Mouse (Mus musculus): ENCODE results near the gene Armh1.
"Not testable (repeated sequence)": the region's sequence is repeated elsewhere in the genome, so short reads cannot be mapped to it uniquely, and the experiment has no call there.

The Armh1 gene

DNA sequence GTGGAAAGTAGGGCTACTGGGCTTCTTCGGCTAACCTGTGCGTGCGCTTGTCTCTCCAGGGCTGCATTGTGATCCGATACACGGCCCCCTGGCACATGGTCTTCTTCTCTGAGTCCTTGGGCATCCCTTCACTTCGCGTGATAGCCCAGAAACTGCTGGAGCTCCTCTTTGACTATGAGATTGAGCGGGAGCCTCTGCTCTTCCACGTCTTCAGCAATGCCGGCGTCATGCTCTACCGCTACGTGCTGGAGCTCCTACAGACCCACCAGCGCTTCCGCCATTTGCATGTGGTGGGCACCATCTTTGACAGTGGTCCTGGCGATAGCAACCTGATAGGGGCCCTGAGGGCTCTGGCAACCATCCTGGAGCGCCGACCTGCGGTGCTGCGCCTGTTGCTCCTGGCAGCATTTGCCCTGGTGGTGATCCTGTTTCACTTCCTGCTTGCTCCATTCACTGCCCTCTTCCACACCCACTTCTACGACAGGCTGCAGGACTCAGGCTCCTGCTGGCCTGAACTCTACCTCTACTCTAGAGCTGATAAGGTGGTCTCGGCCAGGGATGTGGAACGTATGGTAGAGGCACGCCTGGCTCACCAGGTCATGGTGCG, 16.0 kb upstream of the Armh1 start:
- DNase-seq (ENCODE audit: low read depth, low spot score), result no peak

DNA sequence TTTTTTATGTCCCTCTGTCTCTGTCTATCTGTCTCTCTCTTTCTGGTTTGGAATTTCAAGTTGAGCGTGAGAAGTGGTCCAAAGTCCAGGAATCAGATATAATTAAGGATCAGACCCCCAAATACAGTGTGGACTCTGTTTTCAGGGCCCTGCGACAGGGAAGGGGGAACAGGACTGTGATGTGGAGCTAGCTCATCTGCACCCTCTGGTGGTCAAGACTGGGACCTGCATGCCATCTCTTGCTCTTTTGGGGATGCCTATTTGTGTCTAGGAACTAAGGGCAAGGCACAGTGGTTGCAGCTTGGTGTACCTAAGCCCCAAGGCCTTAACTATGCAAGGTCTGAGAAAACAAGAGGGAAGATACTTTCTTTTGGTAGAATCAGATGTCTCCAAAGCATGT, 15.4 kb upstream of the Armh1 start:
- DNase-seq (ENCODE audit: low read depth, low spot score), result peak; percentile 85

DNA sequence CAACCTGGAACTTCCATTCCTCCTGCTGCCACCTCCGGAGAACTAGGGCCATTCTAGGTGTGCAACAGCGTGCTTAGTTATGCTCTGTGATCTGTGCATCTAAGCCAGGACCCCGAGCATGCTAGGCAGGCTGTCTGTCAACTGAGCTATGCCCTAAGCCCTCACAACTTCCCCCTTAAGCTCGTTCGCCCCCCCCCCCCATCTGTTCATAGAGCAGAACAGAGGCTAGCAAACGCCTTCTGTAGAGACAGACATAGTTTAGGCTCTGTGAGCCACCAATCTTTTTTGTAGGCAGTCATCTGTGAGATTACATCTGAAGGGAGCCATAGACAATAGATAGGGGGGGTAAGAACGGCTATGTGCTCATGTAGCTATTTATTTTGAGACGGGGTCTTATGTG, 11.1 kb upstream of the Armh1 start:
- no peak for DNase-seq (ENCODE audit: low read depth, low spot score)

DNA sequence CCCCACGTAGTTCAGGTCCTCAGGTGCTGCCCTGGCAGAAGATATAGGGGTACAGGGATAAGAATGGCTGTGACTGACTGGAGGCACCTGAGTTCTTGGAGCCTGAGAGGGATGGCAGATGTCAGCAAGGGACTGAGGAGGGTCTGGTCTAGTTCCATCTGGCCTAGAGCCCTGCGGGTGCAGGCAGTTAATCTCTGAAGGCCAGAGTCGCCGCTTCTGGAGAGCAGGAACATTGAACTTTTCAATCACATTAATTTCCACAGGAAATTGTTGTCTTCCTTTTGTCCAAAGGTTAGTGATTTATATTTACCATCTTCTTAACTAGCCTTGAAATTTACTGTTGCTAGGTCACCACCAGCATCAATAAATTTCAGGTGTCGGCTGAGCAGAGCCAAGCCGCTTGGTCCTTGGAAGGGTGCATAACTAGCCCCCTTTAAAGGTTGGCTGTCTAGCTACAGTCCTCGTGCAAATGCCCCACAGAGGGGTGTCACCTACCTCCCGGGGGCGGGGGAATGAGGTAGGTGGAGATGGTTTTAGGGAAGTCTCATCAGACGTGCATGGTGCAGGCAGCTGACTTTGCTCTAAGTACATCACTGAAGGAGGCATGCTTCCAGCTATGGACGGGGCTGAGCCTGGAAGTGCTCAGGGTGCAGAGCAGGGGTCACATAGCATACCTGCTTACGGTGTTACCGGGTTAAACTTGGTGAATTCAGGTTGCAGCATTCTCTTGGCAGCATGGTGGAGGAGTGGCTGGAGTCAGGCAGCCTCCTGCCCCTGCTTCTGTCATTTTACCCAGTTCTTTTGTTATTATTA, 10.4 kb upstream of the Armh1 start:
- DNase-seq (ENCODE audit: low read depth, low spot score), result no peak

DNA sequence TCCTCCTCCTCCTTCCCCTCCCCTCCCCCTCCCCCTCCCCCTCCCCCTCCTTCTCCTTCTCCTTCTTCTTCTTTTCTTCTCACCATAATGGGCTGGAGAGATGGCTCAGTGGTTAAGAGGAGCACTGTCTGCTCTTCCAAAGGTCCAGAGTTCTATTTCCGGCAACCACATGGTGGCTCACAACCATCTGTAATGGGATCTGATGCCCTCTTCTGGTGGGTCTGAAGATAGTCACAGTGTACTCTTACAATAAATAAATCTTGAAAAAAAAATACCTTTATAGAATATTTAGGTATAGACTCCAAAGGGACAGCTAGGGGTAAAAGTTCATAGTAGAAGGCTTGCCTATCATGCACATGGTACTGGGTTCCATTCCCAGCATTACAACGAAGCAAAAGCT, 9.3 kb upstream of the Armh1 start:
- no peak for DNase-seq (ENCODE audit: low read depth, low spot score)

DNA sequence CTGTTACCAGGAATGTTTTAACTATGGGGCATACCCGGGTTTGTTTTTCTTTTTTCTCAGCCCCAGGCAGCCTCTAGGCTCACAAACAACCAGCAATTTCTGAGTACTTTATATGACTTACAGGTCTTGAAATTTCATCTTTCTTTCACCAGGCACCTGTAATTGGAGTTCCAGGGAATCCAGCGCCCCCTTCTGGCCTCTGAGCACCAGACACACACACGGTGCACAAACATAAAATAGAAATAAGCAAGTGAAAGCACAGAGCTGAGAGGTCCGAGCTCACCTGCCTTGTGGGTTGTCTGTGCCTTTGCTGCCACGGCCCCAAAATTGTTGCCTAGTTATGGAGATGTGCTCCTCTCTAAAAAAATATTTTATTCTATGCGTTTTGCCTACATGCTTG, 8.0 kb upstream of the Armh1 start:
- DNase-seq (ENCODE audit: low read depth, low spot score), result not testable (repeated sequence)

DNA sequence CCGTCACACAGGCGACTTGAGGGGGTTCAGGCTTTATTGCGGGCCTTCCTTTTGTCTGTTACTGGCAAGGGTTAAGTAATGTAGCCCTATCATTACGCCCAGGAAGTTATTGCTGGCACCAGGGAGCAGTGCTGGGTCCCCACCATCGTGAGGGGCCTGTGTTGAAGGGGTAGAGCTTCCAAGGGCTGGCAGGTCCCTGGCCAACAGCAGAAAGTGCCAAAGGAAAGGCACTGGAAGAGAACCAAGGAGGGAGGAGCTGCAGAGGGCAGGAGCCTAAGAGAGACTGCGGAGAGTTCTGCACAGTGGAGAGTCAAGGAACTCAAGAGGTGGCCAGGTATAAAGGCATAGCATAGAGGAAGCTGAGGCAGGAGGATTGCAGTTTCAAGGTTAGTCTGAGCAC, 2.7 kb upstream of the Armh1 start:
- DNase-seq (ENCODE audit: low read depth, low spot score), result no peak

DNA sequence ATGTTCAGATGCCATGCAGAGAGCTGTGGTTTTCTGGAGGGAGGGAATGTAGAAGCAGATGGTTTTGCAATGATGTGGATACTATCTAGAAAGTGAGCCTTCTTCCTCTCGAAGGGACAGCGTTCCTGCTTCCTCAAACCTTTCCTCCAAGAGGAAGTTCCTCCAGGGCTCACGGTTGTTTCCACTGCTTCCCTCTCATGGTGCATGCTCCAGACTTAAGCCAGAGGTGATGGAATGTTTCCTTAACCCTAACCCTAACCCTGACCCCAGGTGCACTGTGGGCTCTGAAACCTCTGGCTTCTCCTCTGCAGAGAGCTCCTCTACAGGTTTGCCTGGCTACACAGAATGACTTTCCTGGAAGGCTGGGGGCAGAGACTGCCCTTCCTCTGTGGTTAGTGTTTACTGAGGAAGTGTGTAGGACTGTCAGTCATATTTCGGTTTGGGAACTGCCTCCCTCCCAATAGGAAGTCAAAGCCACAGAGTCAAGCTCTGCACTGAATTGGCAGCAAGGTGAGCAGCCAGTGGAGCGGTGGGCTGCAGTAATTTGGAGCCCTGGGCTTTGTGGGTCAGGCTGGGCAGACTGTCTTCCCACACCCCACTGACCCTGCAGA, 2.2 kb upstream of the Armh1 start:
- DNase-seq (ENCODE audit: low read depth, low spot score), result no peak

DNA sequence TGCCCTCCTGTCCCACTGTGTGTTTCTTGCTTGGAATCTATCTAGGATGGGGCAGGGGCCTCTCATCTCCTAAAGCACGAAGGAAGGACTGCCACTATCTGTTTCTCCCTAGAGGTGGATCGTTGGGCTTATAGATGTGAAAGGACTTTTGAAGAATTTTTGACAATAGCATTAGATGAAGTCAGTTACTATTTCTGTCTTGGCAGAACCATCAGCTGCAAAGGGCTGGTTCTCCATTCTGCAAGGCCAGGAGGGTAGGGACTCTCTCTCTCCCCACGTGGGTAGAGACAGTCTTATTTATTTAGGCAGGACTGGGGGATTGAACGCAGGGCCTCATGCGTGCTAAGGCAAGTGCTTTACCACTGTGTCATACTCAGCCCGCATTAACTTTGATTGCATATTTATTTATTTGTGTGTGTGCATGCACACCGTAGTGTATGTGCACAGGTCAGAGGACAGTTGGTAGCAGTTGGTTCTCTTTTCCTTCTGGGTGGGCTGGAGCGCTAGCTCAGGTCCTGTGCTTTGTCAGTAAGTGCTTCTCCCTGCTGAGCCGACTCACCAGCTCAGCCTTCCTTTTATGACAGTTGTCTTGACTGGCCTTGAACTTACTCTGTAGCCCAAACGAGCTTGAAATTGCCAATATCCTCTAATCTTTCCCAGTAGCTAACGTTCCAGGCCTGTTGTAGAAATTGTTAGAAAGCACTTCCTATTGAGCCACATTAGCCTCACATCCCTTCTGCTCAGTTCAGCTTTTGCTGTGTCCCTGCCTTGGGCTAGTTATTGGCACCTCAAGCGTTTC, 1.5 kb upstream of the Armh1 start:
- no peak for DNase-seq (ENCODE audit: low read depth, low spot score)

DNA sequence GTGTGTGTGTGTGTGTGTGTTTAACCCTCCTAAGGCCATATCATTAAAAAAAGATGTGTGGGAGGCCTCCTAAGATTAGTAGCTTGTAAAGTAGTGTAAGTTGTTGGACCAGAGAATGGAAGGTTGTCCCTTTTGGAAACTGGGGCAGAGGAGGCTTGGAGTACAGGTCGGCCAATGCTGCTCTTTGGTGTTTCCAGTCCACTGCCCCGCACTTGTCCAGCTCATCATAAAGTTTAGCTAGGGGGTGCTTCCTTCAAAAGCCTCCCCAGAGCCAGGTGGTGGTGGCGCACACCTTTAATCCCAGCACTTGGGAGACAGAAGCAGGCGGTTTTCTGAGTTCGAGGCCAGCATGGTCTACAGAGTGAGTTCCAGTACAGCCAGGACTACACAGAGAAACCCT, 830 bp upstream of the Armh1 start:
- no peak for DNase-seq (ENCODE audit: low read depth, low spot score)

DNA sequence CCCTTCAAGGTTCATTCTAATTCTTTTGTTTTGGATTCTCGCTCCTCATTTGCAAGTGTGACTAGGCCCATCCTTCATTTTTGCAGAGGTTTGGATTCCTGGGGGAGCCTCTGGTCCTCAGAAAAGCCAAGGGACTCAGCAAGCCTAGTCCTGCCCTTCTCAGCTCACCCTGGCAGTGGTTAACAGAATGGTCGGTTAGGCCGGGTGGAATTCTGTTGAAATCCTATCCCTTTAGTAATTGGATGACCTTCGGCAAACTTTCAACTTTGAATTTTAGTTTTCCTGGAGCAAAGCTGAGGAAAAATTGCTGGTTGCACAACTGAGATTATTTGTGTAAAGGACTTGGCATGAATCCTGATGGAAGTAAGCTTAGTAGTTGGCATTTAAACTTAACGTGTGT, 426 bp upstream of the Armh1 start:
- DNase-seq (ENCODE audit: low read depth, low spot score), result no peak

DNA sequence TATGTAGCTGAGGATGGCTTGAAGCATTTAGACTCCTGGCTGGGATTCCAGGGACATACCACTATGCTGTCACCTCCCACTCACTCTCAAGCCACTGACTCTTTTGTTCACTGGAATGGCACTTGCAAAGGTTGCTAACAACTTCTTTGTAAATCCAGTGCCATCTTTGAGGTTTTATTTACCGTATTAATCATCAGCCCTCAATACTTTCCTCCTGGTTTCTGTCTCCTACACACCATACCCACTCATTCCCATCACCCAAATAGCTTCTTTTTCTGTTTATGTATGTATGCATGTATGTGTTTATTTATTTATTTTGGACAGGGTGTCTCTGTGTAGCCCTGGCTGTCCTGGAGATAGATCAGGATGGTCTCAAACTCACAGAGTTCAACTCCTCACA, 943 bp downstream of the Armh1 start:
- no peak for DNase-seq (ENCODE audit: low read depth, low spot score)

DNA sequence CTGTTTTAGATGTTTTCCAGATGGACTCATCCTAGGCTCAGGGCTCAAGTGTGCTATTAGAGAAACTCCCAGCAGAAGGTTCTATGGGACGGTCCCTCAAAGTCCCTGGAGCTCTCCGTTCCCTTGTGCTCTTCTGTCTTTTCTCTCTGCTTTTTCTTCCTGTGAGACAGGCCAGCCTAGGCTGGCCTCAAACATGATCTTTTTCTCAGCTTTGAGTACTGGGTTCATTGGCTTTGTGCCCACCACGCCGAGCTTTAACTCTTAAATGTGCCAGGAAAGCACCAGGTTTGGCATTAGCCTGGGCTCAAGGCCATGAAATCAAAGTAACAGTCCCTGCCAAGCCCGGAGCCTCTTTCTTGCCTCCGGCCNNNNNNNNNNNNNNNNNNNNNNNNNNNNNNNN, 11.1 kb downstream of the Armh1 start:
- DNase-seq (ENCODE audit: low read depth, low spot score), result no peak

DNA sequence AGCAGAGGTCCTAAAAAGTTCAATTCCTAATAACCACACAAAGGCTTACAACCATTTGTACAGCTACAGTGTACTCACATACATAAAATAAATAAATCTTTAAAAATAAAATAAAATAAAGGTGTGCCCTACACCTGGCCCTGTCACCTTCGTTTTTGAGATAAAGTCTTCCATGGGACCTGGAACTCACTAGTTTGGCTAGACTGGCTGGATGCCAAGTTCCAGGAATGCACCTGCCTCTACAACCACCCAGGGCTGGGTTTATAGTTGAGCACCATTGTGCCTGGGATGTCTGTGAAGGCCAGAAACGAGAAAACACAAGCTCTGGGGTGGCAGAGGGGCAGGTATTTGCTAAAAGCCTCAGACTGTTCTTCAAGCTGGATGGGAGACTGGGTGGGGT, 12.8 kb downstream of the Armh1 start:
- DNase-seq (ENCODE audit: low read depth, low spot score), result no peak

DNA sequence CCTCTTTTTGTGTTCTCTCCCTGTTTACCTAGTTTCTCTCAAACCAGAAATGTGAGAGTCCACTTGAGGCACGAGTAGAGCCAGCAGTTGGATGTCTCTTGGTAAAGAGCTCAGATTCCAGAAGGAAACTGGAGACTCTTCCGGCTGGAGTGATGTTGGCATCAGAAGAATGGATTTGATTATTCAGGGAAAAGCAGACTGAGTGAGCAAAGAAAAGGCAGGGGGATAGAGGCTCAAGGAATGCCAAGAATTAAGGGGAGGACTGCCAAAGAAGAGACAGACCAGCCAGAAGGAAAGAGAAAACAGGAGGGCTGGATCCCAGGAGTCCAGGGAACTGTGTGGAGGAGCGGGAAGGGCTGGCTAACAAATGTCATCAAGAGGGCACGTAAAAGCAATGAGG, 16.1 kb downstream of the Armh1 start:
- no peak for DNase-seq (ENCODE audit: low read depth, low spot score)

DNA sequence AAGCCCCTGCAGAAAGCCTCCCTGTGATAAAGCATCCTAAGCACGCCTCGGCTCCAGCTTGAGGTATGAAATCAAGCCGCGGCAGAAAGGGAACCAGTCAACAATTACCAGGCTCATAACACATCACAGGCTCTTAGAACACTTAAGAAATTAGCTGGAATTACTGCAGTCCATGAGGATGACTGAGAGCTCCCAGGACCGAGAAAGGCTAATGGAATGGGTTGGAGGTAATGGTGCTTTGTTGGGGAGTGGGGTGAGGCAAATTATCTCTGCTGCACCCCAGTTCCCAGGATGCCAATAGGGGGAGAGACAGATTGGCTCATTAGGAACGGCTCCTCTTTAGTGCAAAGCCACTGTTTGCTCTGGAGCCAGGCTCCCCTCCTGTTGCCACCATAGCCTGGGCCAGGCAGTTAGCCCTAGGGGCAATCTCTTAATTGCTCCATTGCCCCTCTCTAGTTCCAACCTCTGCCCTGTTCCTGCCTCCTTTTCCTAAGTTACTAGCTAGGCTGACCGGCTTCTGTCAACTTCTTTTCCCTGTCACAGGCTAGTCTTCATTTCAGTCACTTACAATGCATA, 17.7 kb downstream of the Armh1 start:
- DNase-seq (ENCODE audit: low read depth, low spot score), result no peak

DNA sequence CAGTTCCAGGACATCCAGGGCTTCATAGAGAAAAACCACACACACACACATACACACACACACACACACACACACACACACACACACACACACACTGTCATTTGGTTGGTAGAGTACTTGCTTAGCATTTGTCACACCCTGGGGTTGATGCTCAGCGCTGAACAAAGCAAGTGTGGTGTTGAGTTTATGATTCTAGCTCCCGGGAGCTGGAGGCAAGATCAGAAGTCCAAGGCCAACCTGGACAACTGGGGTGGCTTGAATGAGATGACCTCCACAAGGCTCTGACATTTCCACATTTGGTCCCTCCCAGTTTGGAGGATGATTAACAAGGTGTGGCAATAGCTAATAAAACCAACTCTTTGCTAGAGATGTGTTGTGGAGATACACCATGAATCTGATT, 20.7 kb downstream of the Armh1 start:
- no peak for DNase-seq (ENCODE audit: low read depth, low spot score)

DNA sequence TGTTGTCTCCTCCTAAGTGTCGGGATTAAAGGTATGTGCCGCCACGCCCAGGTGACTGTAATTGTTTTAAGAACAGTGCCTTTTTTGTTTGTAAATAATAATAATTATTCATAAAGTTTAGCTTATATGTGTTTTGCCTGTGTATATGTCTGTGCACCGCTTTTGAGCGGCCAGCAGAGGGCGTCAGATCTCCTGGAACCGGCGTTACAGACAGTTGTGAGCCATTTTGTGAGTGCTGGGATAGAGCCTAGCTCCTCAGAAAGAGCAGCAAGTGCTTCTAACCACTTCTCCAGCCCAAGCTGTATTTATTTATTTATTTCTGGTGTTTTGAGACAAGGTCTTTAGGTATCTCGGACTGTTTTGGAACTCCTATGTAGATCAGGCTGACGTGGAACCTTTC, 21.6 kb downstream of the Armh1 start:
- DNase-seq (ENCODE audit: low read depth, low spot score), result no peak

DNA sequence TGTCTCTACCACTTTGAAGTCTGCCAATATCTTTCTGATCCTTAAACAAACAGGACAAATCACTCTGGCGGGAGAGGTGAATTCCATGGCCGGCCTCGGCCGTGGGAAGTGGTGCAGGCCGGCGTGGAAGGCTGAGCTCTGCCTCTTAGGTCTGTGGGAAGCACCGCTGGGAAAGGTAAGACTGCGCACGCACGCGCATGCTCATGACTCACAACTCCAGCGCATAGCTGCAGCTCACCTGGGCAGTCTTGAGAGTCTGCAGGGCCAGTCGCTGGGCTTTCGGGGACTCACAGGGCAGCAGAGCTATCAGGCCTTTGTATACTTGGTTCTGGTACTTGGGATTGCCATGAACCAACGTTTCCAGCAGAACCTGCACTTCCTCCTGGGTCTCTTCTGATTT, 22.3 kb downstream of the Armh1 start:
- DNase-seq (ENCODE audit: low read depth, low spot score), result no peak

DNA sequence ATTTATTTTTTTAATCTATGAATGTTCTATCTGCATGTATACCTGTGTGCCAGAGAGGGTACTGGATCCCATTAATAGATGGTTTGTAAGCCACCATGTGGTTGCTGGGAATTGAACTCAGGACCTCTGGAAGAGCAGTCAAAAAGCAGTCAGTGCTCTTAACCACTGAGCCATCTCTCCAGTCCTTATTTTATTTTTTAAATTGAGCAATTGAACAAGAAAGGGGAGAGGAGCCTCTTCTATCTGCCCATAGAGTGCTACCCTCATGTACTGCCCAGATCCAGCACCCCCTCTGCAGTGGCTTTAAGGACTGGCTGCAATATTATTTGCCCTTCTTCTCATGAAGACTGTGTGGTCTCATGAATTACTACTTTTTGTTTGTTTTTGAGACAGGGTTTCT, 26.7 kb downstream of the Armh1 start:
- DNase-seq (ENCODE audit: low read depth, low spot score), result no peak

DNA sequence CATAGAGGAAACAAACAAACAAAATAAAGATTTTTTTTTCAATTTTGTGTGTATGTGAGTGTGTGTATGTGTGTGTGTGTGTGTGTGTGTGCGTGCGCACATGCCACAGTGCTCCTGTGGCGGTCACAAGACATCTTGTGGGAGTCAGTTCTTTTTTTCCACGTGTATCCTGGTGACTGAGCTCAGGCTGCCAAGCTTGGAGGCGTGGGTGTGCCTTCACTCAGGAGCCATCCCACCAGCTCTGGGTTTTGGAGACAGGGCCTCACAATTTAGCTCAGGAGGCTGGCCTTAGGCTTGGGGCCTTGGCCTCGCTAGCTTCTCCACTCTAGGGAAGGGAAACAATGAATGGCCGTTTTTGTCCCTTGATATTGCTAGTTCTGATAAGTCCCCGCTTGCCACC, 27.8 kb downstream of the Armh1 start:
- no peak for DNase-seq (ENCODE audit: low read depth, low spot score)

DNA sequence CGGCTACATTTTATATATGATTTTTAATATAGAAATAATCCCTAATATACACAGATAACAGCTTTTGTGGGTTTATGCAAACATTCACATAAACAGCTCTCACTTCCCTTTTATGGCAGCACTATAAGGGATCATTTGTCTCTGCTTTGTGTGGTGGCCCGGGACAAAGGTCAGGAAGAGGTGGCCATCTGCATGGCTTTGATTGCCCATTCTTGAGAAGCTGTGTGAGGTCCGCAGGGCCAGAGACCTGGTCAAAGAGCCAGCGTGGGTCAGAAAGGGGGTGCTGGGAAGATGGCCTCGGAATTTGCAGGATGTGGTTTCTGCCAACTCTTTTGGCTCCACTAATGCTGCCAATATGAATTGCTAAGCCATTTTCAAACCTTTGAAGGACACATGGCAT, 28.9 kb downstream of the Armh1 start:
- no peak for DNase-seq (ENCODE audit: low read depth, low spot score)
